Mouse (Mus musculus) heart, embryonic 14.5 days (tissue): Measurements from ENCODE around the gene Fitm1. TPM values are rescaled to one million over a fixed set of nuclear protein-coding genes. Genes with fewer than 3 reads are reported as not detected.
A peak's percentile ranks its signal among the peaks of the same experiment; 100 is the strongest.

Experiments used
- ATAC-seq: fragments of 200-750 bp; cut with Nextera tagmentation; 2 replicates; pipeline ENCODE4 v1.8.0; 2017; ENCODE audit warnings: low read depth, moderate TSS enrichment; ENCODE audit not compliant: insufficient number of reproducible peaks, insufficient read depth, low FRiP score
- H3K27ac ChIP-seq, 2 experiments: fragments of 200-500 bp in 1 of 2; fragments of 300-500 bp in 1 of 2; sonication (generic) in 1 of 2; replicated peaks in 1 of 2; 2 replicates each; pipeline ENCODE4 v1.5.1; 2012 to 2014; ENCODE audit warnings: low read depth in 2 of 2, low read length in 2 of 2, control low read depth in 1 of 2, mild to moderate bottlenecking in 1 of 2, mixed read lengths in 1 of 2; ENCODE audit not compliant: control insufficient read depth in 1 of 2, insufficient read depth in 1 of 2
- H3K27me3 ChIP-seq: fragments of 300-500 bp; sonication (generic); 2 replicates; pipeline ENCODE4 v1.6.1; 2014; ENCODE audit warnings: mild to moderate bottlenecking, low read length, control low read depth; ENCODE audit not compliant: control insufficient read depth, insufficient read depth
- H3K36me3 ChIP-seq: fragments of 300-500 bp; sonication (generic); 2 replicates; pipeline ENCODE4 v1.6.1; 2014; ENCODE audit warnings: mild to moderate bottlenecking, control low read depth, low read length, mixed read lengths; ENCODE audit not compliant: control insufficient read depth, insufficient read depth
- H3K4me1 ChIP-seq, 2 experiments: fragments of 200-500 bp in 1 of 2; fragments of 300-500 bp in 1 of 2; sonication (generic) in 1 of 2; 2 replicates each; pipeline ENCODE4 v1.6.1; 2012 to 2014; ENCODE audit warnings: low read length in 2 of 2, control low read depth in 1 of 2, mixed read lengths in 1 of 2; ENCODE audit not compliant: control insufficient read depth in 2 of 2, insufficient read depth in 2 of 2
- H3K4me2 ChIP-seq: fragments of 300-500 bp; sonication (generic); 2 replicates; pipeline ENCODE4 v1.6.1; 2014; ENCODE audit warnings: mild to moderate bottlenecking, low read length
- H3K4me3 ChIP-seq, 2 experiments: fragments of 200-500 bp in 1 of 2; fragments of 300-500 bp in 1 of 2; sonication (generic) in 1 of 2; 2 replicates each; pipeline ENCODE4 v1.5.1; 2012 to 2014; ENCODE audit warnings: low read length in 2 of 2, mild to moderate bottlenecking in 2 of 2, control low read depth in 1 of 2, low read depth in 1 of 2, moderate library complexity in 1 of 2; ENCODE audit not compliant: control insufficient read depth in 1 of 2, insufficient read depth in 1 of 2
- H3K9ac ChIP-seq: fragments of 300-500 bp; sonication (generic); 2 replicates; pipeline ENCODE4 v1.6.1; 2014; ENCODE audit warnings: mild to moderate bottlenecking, low read length
- H3K9me3 ChIP-seq: fragments of 300-500 bp; sonication (generic); 2 replicates; pipeline ENCODE4 v1.6.1; 2016; ENCODE audit warnings: low read length, control low read depth; ENCODE audit not compliant: control insufficient read depth
- WGBS: fragments of 180-500 bp; shearing (Covaris S2); extraction: QIAGEN DNeasy Blood & Tissue Kit; methylation state at CpG from one replicate; pipeline ENCODE4 v1.1.7; 2014; 5-methylcytosine and 5-hydroxymethylcytosine counted together
- polyA plus RNA-seq: library from polyadenylated mRNA; unstranded; fragments of >200 nt; fragmentation: Nextera tagmentation; extraction: Ambion mirVana; gene quantifications from 2 replicates; pipeline ENCODE4 v1.2.1, GENCODE M21; 2014

Gene Fitm1
- polyA plus RNA-seq, 1 experiment from 2014 or later = 102 TPM

GRCm38 (mm10) chr14:55615876-55616275 lies 40.5 kb downstream of the Fitm1 start:
- no peak overlapping the region for H3K27ac ChIP-seq
- H3K4me2 ChIP-seq = no peak overlapping the region
- peaks cover 5 to 18% of the 10 kb centered on the region in 2 experiments; a peak in 3 of 4 replicates for H3K4me1 ChIP-seq
- H3K4me3 ChIP-seq = no peak overlapping the region
- H3K9me3 ChIP-seq = no peaks in the 10 kb centered on the region
- 64% methylated on average over 2 of the region's 2 CpGs for WGBS
- H3K9ac ChIP-seq = no peak overlapping the region
- H3K27me3 ChIP-seq = no peaks in the 10 kb centered on the region
- H3K36me3 ChIP-seq = no peaks in the 10 kb centered on the region
- no peak for ATAC-seq

DNA sequence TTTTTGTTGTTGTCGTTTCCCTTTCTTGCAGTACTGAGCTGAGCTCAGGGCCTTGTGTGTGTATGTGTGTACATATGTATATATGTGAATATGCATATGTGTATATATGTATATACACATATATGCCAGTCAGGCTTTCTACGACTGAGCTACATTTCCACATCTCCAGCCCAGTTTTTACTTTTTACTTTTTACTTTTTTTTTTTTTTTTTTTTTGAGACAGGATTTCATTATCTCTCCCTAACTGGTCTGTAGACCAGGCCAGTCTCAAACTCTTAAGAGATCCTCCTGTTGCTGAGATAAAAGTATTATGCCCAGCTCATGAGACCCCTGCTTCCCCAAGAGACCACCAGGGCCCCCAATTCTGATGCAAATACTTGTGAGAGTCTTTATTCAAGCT lies 41.4 kb downstream of the Fitm1 start:
- WGBS = 75% methylated on average over 2 of the region's 2 CpGs
- H3K27ac ChIP-seq = 0 out of 4 replicates have a peak overlapping the region, but pooled peaks of 1 of the 2 experiments have one; percentile 24
- H3K4me1 ChIP-seq = peaks cover 5 to 18% of the 10 kb centered on the region in 2 experiments; a peak in 3 of 4 replicates
- no peaks in the 10 kb centered on the region for H3K9me3 ChIP-seq
- H3K27me3 ChIP-seq = no peaks in the 10 kb centered on the region
- ATAC-seq = no peak
- H3K4me2 ChIP-seq = no peak overlapping the region
- H3K36me3 ChIP-seq = no peaks in the 10 kb centered on the region
- H3K9ac ChIP-seq = no peak overlapping the region
- H3K4me3 ChIP-seq = no peak overlapping the region

GRCm38 (mm10) chr14:55617822-55618221 lies 42.4 kb downstream of the Fitm1 start, which contains the start of gene Rec8:
Gene Rec8 (plus strand): TSS chr14:55618037.
- Histone ChIP-seq H3K4me2 (peak within 1 kb of the TSS; percentile 58), H3K9ac (peak within 1 kb of the TSS; percentile 59), H3K27me3 (no peaks in the 10 kb centered on the region), H3K9me3 (no peaks in the 10 kb centered on the region), H3K27ac (peak within 1 kb of the TSS; percentile 24 to 39; a peak in 2 of 4 replicates), H3K4me3 (peak within 1 kb of the TSS; percentile 33 to 34), H3K36me3 (0 out of 2 replicates have a peak, but pooled peaks cover 3% of the 10 kb centered on the region), H3K4me1 (peaks cover 5 to 18% of the 10 kb centered on the region in 2 experiments; a peak in 3 of 4 replicates)
- peak; percentile 70 for ATAC-seq
- WGBS = 8% methylated on average over 21 of the region's 21 CpGs

DNA sequence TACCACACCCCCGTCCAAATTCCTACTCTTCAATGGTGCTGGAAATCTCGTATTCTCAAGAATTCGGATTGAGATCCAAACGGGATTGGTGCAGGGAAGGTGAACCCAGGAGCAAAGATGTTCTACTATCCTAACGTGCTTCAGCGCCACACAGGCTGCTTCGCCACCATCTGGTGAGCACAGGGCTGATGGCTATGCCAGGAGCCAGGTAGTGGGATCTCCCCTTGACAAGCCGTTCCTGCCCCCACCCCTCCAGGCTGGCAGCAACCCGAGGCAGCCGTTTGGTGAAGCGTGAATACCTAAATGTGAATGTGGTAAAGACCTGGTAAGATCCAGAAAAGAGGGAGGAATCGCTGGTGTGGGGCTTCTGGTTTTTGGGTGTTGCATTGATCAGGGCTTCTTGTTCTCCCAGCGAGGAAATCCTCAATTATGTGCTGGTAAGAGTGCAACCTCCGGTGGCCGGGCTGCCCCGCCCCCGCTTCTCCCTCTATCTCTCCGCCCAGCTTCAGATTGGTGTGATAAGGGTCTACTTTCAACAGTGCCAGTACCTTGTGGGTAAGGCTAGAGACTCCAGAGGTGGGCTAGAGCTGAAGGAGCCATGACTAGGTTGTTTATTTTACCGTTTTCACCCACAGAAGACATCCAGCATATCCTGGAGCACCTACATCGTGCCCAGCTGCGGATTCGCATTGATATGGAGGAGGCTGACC lies 43.2 kb downstream of the Fitm1 start:
- Histone ChIP-seq H3K36me3 (peaks cover 9% of the 10 kb centered on the region), H3K27ac (no peak overlapping the region), H3K9me3 (no peaks in the 10 kb centered on the region), H3K4me3 (peak overlapping the region; percentile 33 to 34), H3K4me1 (peaks cover 5 to 13% of the 10 kb centered on the region in 2 experiments; a peak in 3 of 4 replicates), H3K9ac (peak overlapping the region; percentile 59), H3K4me2 (peak overlapping the region; percentile 58), H3K27me3 (no peaks in the 10 kb centered on the region)
- 25% methylated on average over 22 of the region's 22 CpGs for WGBS
- ATAC-seq = no peak

Other genes starting within 250 kb of the Fitm1 start
- gene Dhrs4, start 96.9 kb upstream of the Fitm1 start, polyA plus RNA-seq = 43.4 and 54.1 TPM in 2 replicates
- 1.6 and 2.9 TPM in 2 replicates for gene Carmil3, start 85.0 kb upstream of the Fitm1 start, polyA plus RNA-seq
- 0.12 and 0.36 TPM in 2 replicates for gene Cpne6, start 65.2 kb upstream of the Fitm1 start, polyA plus RNA-seq
- gene Nrl, start 50.6 kb upstream of the Fitm1 start, polyA plus RNA-seq = not detected in 2 replicates
- gene Pck2, start 35.4 kb upstream of the Fitm1 start, polyA plus RNA-seq = 35.1 TPM in 2 replicates
- 68.1 and 74.1 TPM in 2 replicates for gene Dcaf11, start 15.6 kb upstream of the Fitm1 start, polyA plus RNA-seq
- gene A730061H03Rik, start 15.2 kb upstream of the Fitm1 start, polyA plus RNA-seq = not detected in 2 replicates
- 224 and 250 TPM in 2 replicates for gene Psme1, start 2.5 kb downstream of the Fitm1 start, polyA plus RNA-seq
- 22.6 and 22.7 TPM in 2 replicates for gene Emc9, start 9.7 kb downstream of the Fitm1 start, polyA plus RNA-seq
- gene Psme2, start 15.5 kb downstream of the Fitm1 start, polyA plus RNA-seq = 225 and 229 TPM in 2 replicates
- gene Rnf31, start 16.1 kb downstream of the Fitm1 start, polyA plus RNA-seq = 12.7 and 13.1 TPM in 2 replicates
- 9.8 and 10.1 TPM in 2 replicates for gene Irf9, start 28.0 kb downstream of the Fitm1 start, polyA plus RNA-seq
- 7.1 and 10.2 TPM in 2 replicates for gene Rec8, start 42.4 kb downstream of the Fitm1 start, polyA plus RNA-seq
- gene Ipo4, start 60.3 kb downstream of the Fitm1 start, polyA plus RNA-seq = 65.7 and 68.4 TPM in 2 replicates
- 1.8 and 2.5 TPM in 2 replicates for gene Gm49378, start 62.3 kb downstream of the Fitm1 start, polyA plus RNA-seq
- 86.6 and 90.0 TPM in 2 replicates for gene Tm9sf1, start 68.2 kb downstream of the Fitm1 start, polyA plus RNA-seq
- 0.35 and 0.46 TPM in 2 replicates for gene Tssk4, start 74.6 kb downstream of the Fitm1 start, polyA plus RNA-seq
- gene Mdp1, start 84.9 kb downstream of the Fitm1 start, polyA plus RNA-seq = 99.2 and 100 TPM in 2 replicates
- 40.6 and 40.9 TPM in 2 replicates for gene Gmpr2, start 96.3 kb downstream of the Fitm1 start, polyA plus RNA-seq
- 511 and 563 TPM in 2 replicates for gene Nedd8, start 96.5 kb downstream of the Fitm1 start, polyA plus RNA-seq
- gene Tinf2, start 106.2 kb downstream of the Fitm1 start, polyA plus RNA-seq = 28.7 and 31.6 TPM in 2 replicates
- gene Tgm1, start 138.3 kb downstream of the Fitm1 start, polyA plus RNA-seq = 0.13 and 0.14 TPM in 2 replicates
- gene Rabggta, start 146.6 kb downstream of the Fitm1 start, polyA plus RNA-seq = 20.1 and 20.5 TPM in 2 replicates
- gene Dhrs1, start 170.1 kb downstream of the Fitm1 start, polyA plus RNA-seq = 59.8 and 70.6 TPM in 2 replicates
- 21.3 and 25.2 TPM in 2 replicates for gene Nop9, start 170.1 kb downstream of the Fitm1 start, polyA plus RNA-seq
- 1.5 and 1.6 TPM in 2 replicates for gene Cideb, start 182.8 kb downstream of the Fitm1 start, polyA plus RNA-seq
- gene Ltb4r2, start 185.8 kb downstream of the Fitm1 start, polyA plus RNA-seq = 0.24 and 0.27 TPM in 2 replicates
- 0.28 and 0.62 TPM in 2 replicates for gene Ltb4r1, start 190.3 kb downstream of the Fitm1 start, polyA plus RNA-seq
- 14.8 and 17.7 TPM in 2 replicates for gene Adcy4, start 208.5 kb downstream of the Fitm1 start, polyA plus RNA-seq
- gene Ripk3, start 213.2 kb downstream of the Fitm1 start, polyA plus RNA-seq = 13.6 and 16.1 TPM in 2 replicates
- 7.6 and 11.0 TPM in 2 replicates for gene Nfatc4, start 247.5 kb downstream of the Fitm1 start, polyA plus RNA-seq